Mouse (Mus musculus) small intestine, adult 2 months (tissue): Measurements from ENCODE around the gene Klrb1c. TPM values are rescaled to one million over a fixed set of nuclear protein-coding genes. Genes with fewer than 3 reads are reported as not detected.
"Not testable (repeated sequence)": the region's sequence is repeated elsewhere in the genome, so short reads cannot be mapped to it uniquely, and the experiment has no call there.

Experiments used
- H3K27ac ChIP-seq: fragments of 200-500 bp; 2 replicates; pipeline ENCODE4 v1.5.1; 2012; ENCODE audit warnings: low read depth, low read length, control low read depth, inconsistent platforms; ENCODE audit not compliant: insufficient read depth
- H3K27me3 ChIP-seq: fragments of 200-500 bp; 2 replicates; pipeline ENCODE4 v1.6.1; 2012; ENCODE audit warnings: mild to moderate bottlenecking, moderate library complexity, low read length, inconsistent platforms; ENCODE audit not compliant: control insufficient read depth, insufficient read depth
- H3K36me3 ChIP-seq: fragments of 200-500 bp; 2 replicates; pipeline ENCODE4 v1.6.1; 2012; ENCODE audit warnings: mild to moderate bottlenecking, low read length, control low read depth, inconsistent platforms; ENCODE audit not compliant: control insufficient read depth, insufficient read depth
- H3K4me1 ChIP-seq: fragments of 200-500 bp; 2 replicates; pipeline ENCODE4 v1.6.1; 2012; ENCODE audit warnings: low read length, inconsistent platforms, mixed read lengths; ENCODE audit not compliant: control insufficient read depth, insufficient read depth, insufficient read length
- H3K4me3 ChIP-seq: fragments of 200-500 bp; 2 replicates; pipeline ENCODE4 v1.5.1; 2012; ENCODE audit warnings: low read depth, mild to moderate bottlenecking, control low read depth, inconsistent platforms, low read length, moderate library complexity
- CTCF ChIP-seq: fragments of 200-500 bp; IDR thresholded peaks from 2 replicates; pipeline ENCODE4 v1.5.1; 2012; ENCODE audit warnings: low read depth, mild to moderate bottlenecking, control low read depth, inconsistent platforms, low read length, moderate library complexity, mixed read lengths; ENCODE audit not compliant: insufficient replicate concordance, insufficient read length; ENCODE audit errors: extremely low read depth
- POLR2A ChIP-seq: fragments of 200-500 bp; IDR thresholded peaks from 2 replicates; pipeline ENCODE4 v1.6.1; 2012; ENCODE audit warnings: low read depth, mild to moderate bottlenecking, control low read depth, inconsistent platforms, low read length, moderate library complexity
- WGBS: fragments of 180-500 bp; shearing (Covaris S2); methylation state at CpG from one replicate; pipeline ENCODE4 v1.1.7; 2018; 5-methylcytosine and 5-hydroxymethylcytosine counted together
- polyA plus RNA-seq: library from polyadenylated mRNA; depleted of rRNA; stranded (reverse); fragments of >200 nt; gene quantifications from 2 replicates; pipeline ENCODE4 v1.2.3, GENCODE M21; 2012

Klrb1c gene
- polyA plus RNA-seq, 1 experiment = not detected

DNA sequence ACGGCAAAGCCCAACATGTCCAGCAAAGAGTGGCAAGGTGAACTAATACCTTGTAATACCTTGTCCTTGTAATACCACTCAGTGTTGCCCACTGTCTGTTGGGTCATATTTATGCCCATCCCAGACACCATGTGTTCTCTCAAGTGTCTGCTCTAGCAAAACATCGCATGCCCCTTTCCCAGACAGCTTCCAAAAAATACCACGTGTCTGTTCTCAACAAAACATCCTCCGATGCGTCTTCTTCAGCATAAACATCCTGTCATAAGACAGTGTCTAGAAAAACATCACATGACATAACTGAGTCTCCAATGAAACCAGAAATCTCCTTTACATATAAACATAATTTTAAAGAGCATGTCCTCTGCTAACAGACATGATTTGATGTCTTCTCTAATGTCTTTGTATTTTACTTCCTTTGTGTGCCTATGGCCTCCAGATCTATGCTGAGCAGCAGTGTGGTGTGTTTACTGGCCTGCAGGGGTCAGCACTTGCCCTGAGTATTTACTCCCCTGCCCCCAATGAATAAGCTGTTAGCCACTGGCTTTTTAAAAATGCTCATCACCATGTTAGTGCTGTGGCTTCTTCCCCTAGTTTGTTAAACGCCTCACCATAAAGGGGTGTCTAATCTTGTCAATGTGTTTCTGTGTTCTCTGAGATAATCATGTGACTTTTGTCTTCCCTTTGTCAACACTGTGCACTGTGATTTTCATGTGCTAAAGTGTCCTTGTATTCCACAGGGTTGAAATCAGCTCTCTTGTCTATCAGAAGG is 22.3 kb downstream of the Klrb1c start:
- H3K27me3 ChIP-seq, H3K36me3 ChIP-seq, H3K4me1 ChIP-seq, H3K4me3 ChIP-seq: not testable (repeated sequence)
- TF ChIP-seq CTCF = peak; percentile 33; the same call in 1 of the 2 replicates
- peak overlapping the region; percentile 28; the same call in 1 of the 2 replicates for H3K27ac ChIP-seq
- WGBS = 61% methylated on average over 6 of the region's 6 CpGs

DNA sequence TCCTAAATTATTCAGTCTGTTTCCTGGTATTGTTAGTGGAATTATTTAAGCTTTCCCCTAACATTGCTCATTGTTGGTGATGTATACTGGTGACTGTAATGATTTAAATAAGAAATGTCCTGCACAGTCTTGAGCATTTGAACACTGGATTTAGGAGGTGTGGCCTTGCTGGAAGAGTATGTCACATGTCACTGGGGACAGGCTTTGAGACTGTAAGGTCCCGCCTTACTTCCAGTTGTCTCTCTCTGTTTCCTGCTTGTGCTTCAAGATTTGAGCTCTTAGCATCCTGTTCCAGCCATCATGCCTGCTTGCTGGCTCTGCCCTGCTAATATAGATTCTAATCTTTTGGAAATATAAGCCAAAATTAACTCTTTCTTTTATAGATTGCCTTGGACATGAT is 23.8 kb downstream of the Klrb1c start:
- TF ChIP-seq POLR2A = no peak
- TF ChIP-seq CTCF = no peak

DNA sequence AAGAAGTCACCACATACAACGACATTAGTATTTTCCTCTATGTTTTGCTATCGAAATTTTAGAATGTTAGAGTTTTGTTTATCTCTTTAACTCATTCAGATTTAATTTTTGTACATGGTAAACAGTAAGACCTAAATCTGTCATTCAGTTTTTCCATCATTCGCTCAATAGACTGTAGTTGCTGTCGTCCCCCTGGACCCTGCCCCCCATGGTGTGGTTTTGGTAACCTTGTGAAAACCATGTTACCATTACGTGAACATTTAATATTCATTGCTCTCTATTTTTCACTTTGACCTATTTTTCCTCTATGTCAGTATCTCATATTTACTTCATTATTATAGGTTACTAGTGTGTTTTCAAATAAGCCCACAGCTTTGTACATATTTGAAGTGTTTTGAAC is 24.4 kb downstream of the Klrb1c start:
- Histone ChIP-seq H3K27ac (no peak overlapping the region), H3K4me3 (no peak overlapping the region)
- WGBS = 25% methylated on average over 5 of the region's 5 CpGs

More for the DNA sequence above, 23.8 kb downstream of the Klrb1c start:
- 71% methylated on average over 1 of the region's 1 CpGs for WGBS
- H3K27ac ChIP-seq = no peak overlapping the region
- H3K27me3 ChIP-seq = no peaks in the 10 kb centered on the region
- H3K4me1 ChIP-seq = no peaks in the 10 kb centered on the region
- H3K4me3 ChIP-seq = no peak overlapping the region
- H3K36me3 ChIP-seq = no peaks in the 10 kb centered on the region

DNA sequence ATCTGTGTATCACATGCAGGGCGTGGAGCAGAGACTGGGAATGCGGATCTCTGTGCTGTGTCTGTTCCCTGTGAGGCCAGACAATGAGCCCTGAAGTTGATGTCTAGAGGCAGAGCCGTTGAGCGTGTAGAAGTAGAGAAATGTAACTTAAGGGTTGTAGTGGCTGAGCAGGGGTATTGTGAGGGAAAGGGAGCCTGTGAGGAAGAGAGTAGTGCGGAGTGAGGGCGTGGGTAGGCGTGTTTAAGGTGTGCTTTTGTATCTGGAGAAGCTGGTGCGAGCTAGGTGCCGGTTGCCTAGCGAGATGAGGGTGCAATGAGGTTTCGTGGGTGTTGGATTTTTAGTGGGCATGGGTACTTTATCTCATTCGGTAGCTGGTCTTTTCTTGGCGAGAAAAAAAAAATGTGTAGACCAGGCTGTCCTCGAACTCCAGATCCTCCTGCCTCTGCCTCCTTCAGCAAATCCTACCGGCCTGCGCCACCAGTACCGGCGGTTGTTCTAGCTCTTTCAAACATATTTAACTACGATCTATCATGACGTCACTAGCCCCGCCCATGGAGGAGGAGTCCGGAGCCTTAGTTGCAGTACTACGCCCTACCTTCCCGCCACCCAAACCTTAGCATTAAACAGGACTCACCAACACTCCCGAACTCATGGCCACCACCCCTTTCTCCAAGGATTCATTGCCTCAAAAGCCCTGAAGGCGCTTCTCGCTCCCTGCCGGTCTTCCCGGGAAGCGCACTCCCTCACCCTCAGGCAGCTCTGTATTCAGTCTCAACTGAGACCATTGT is 25.1 kb downstream of the Klrb1c start:
- peak overlapping the region; percentile 45; the same call in 1 of the 2 replicates for H3K27ac ChIP-seq
- WGBS = 2% methylated on average over 30 of the region's 30 CpGs

More for the DNA sequence above, 24.4 kb downstream of the Klrb1c start:
- no peaks in the 10 kb centered on the region for H3K4me1 ChIP-seq
- no peaks in the 10 kb centered on the region for H3K27me3 ChIP-seq
- no peak for TF ChIP-seq POLR2A
- TF ChIP-seq CTCF = no peak
- no peaks in the 10 kb centered on the region for H3K36me3 ChIP-seq

DNA sequence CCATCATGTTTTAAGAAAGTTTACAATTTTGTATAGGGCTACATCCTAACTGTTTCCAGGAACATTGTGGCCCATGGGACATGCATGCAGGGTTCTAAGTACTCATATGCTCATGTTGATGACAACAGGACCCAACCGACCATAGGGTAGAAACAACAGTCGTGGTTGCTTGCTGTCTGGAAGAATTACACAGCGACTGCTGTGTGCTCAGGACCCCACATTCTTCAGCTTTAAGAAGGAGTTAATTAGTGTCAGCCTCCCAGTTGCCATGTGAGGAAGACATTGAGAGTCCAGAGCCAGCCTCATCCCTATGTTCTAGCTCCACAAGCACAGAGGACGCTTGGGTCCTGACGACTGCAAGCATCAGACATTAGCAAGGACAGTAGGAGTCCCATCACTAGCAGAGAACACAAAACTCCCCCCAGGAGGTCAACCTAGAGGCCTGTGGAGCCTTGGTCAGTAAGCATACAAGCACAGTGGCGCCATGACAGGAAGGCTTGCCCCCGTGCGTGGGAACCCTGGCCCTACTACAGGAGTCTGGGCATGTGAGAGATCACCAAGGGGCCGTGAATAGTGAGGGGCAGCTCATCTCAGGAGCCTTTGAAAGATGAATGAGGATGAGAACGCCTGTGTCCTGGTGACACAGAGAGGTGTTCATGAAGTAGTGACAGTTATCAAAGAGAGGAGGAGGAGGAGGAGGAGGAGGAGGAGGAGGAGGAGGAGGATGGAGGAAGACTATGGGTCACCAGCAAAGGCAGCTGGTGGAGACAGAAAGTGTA is 25.9 kb downstream of the Klrb1c start:
- H3K36me3 ChIP-seq, H3K27ac ChIP-seq, H3K27me3 ChIP-seq, H3K4me3 ChIP-seq, H3K4me1 ChIP-seq: not testable (repeated sequence)
- WGBS = 87% methylated on average over 10 of the region's 10 CpGs

More for the DNA sequence above, 25.1 kb downstream of the Klrb1c start:
- TF ChIP-seq CTCF (peak; percentile 66; the same call in 1 of the 2 replicates), POLR2A (no peak)
- H3K4me3 ChIP-seq = peak overlapping the region; percentile 68
- H3K27me3 ChIP-seq = no peaks in the 10 kb centered on the region
- no peaks in the 10 kb centered on the region for H3K36me3 ChIP-seq
- H3K4me1 ChIP-seq = no peaks in the 10 kb centered on the region

DNA sequence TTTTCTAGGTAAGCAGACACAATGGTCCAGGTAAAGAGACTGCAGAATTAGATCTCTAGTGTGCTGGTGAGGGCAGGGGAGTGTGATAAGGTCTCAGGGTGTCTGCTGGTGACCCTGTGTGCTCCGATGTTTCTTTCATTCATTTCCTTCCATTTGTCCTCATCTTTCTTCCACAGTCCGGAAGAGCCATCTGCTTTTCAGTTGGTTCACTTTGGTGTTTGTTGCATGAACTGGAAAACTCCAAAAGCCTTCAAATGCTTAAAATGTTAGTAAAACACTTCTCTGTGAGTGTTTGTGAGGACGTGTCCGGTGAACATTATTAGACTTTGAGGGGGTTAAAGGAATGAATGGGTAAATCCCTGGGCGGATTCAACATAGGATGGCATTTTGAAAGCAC is 27.9 kb downstream of the Klrb1c start:
- H3K27ac ChIP-seq = no peak overlapping the region

More for the DNA sequence above, 27.9 kb downstream of the Klrb1c start:
- H3K27me3 ChIP-seq = no peaks in the 10 kb centered on the region
- no peaks in the 10 kb centered on the region for H3K36me3 ChIP-seq
- TF ChIP-seq POLR2A = no peak
- TF ChIP-seq CTCF = no peak; the same call in 1 of the 2 replicates
- H3K4me3 ChIP-seq = peak overlapping the region; percentile 75
- 40% methylated on average over 5 of the region's 5 CpGs for WGBS
- no peaks in the 10 kb centered on the region for H3K4me1 ChIP-seq
